Mouse (Mus musculus) stomach, embryonic 16.5 days (tissue): ENCODE results near the gene Batf. TPM values are rescaled to one million over a fixed set of nuclear protein-coding genes. Genes with fewer than 3 reads are reported as not detected.

Source experiments
- ATAC-seq: fragments of 200-750 bp; cut with Nextera tagmentation; 2 replicates; pipeline ENCODE4 v1.8.0; 2017; ENCODE audit warnings: moderate number of reproducible peaks, moderate TSS enrichment; ENCODE audit not compliant: insufficient read depth, low FRiP score
- H3K27ac ChIP-seq: fragments of 300-500 bp; sonication (generic); 2 replicates; pipeline ENCODE4 v1.5.1; 2014; ENCODE audit warnings: low read length
- H3K27me3 ChIP-seq: fragments of 300-500 bp; sonication (generic); 2 replicates; pipeline ENCODE4 v1.6.1; 2014; ENCODE audit warnings: low read length, control low read depth, mixed read lengths; ENCODE audit not compliant: control insufficient read depth, insufficient read depth
- H3K36me3 ChIP-seq: fragments of 300-500 bp; sonication (generic); 2 replicates; pipeline ENCODE4 v1.6.1; 2014; ENCODE audit warnings: low read length; ENCODE audit not compliant: control insufficient read depth, insufficient read depth
- H3K4me1 ChIP-seq: fragments of 300-500 bp; sonication (generic); 2 replicates; pipeline ENCODE4 v1.6.1; 2014; ENCODE audit warnings: low read length, control low read depth, mixed read lengths; ENCODE audit not compliant: control insufficient read depth, insufficient read depth
- H3K4me2 ChIP-seq: fragments of 300-500 bp; sonication (generic); 2 replicates; pipeline ENCODE4 v1.6.1; 2014; ENCODE audit warnings: low read depth, low read length, mixed read lengths
- H3K4me3 ChIP-seq: fragments of 300-500 bp; sonication (generic); replicated peaks from 2 replicates; pipeline ENCODE4 v1.5.1; 2014; ENCODE audit warnings: mild to moderate bottlenecking, low read length
- H3K9ac ChIP-seq: fragments of 300-500 bp; sonication (generic); 2 replicates; pipeline ENCODE4 v1.6.1; 2014; ENCODE audit warnings: low read length
- H3K9me3 ChIP-seq: fragments of 300-500 bp; sonication (generic); replicated peaks from 2 replicates; pipeline ENCODE4 v1.6.1; 2016; ENCODE audit warnings: low read length, control low read depth; ENCODE audit not compliant: control insufficient read depth
- WGBS: fragments of 180-500 bp; shearing (Covaris S2); extraction: QIAGEN DNeasy Blood & Tissue Kit; methylation state at CpG from one replicate; pipeline ENCODE4 v1.1.7; 2014; 5-methylcytosine and 5-hydroxymethylcytosine counted together
- polyA plus RNA-seq: library from polyadenylated mRNA; unstranded; fragments of >200 nt; fragmentation: Nextera tagmentation; extraction: Ambion mirVana; gene quantifications from 2 replicates; pipeline ENCODE4 v1.2.1, GENCODE M21; 2015

Batf gene
- polyA plus RNA-seq, 1 experiment from 2014 or later = 4.6 TPM

DNA sequence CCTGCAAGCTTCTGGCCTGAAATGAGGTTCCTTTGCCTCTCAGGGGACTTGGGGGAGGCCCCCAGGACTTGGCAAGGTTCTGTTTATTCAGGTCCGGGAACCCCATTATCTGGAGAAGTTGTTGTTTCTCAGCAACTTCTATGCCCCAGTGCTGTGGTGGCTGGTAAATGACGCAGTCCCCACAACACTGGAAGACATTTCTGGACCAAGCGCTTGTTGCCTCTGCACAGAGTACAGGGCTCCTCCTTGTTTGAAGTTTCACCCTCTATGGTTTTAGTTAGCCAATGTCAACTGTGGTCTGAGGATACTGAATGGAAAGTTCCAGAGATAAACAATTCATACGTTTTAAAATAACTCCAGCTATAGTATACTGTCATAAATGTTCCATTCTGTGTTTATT lies 20.4 kb downstream of the Batf start:
- Histone ChIP-seq H3K9me3 (no peaks in the 10 kb centered on the region), H3K4me3 (no peak overlapping the region), H3K27ac (no peak overlapping the region), H3K4me2 (no peak overlapping the region), H3K36me3 (no peaks in the 10 kb centered on the region), H3K9ac (no peak overlapping the region), H3K27me3 (no peaks in the 10 kb centered on the region), H3K4me1 (peaks cover 12% of the 10 kb centered on the region)
- WGBS = 59% methylated on average over 4 of the region's 4 CpGs
- no peak for ATAC-seq

DNA sequence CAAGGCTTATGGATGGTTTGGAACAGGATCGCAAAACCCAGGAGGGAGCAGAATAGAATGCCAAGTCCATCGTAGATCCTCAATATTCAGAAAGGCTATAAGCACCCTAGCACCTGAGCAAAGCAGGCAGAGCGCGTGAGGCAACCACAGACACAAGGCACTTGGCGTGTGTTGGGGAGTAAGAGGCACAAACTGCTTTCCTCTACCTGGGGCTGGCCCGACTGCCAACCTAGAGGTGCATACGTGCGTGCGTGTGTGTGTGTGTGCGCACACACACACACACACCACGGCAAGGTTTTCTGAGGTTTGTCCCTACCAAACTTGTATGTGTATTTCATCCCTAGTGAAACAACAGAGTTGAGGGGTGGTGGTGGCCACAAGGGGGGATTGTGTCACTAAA lies 20.9 kb downstream of the Batf start:
- Histone ChIP-seq H3K9me3 (no peaks in the 10 kb centered on the region), H3K27me3 (no peaks in the 10 kb centered on the region), H3K4me2 (no peak overlapping the region), H3K36me3 (no peaks in the 10 kb centered on the region), H3K9ac (no peak overlapping the region), H3K27ac (no peak overlapping the region), H3K4me1 (peaks cover 12% of the 10 kb centered on the region), H3K4me3 (no peak overlapping the region)
- no peak for ATAC-seq
- 88% methylated on average over 11 of the region's 11 CpGs for WGBS

GRCm38 (mm10) chr12:85708556-85708955 lies 22.1 kb downstream of the Batf start:
- Histone ChIP-seq H3K4me2 (no peak overlapping the region), H3K36me3 (no peaks in the 10 kb centered on the region), H3K4me3 (no peak overlapping the region), H3K4me1 (peaks cover 12% of the 10 kb centered on the region), H3K27me3 (no peaks in the 10 kb centered on the region), H3K9ac (no peak overlapping the region), H3K27ac (no peak overlapping the region), H3K9me3 (no peaks in the 10 kb centered on the region)
- no peak for ATAC-seq
- 85% methylated on average over 12 of the region's 12 CpGs for WGBS

DNA sequence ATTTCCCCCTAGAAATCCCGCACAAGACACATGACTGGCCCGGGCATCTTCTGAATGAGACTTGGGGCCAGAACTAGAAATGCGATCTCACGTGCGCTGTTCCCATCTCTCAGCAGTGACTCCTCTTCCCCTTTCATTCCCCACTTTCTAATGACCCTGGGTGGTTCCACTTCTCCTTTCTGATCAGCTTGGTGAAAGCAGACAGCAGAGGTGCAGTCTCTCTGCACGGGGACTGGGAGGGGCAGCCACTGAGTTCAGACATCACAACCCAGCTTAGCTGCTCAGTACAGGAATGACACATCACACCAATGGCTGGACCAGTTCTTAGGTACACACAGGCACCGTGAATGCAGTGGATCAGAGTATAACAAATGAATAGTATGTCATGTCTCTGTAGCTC lies 24.2 kb downstream of the Batf start:
- Histone ChIP-seq H3K4me3 (no peak overlapping the region), H3K4me1 (peaks cover 3% of the 10 kb centered on the region), H3K36me3 (no peaks in the 10 kb centered on the region), H3K27me3 (no peaks in the 10 kb centered on the region), H3K9me3 (no peaks in the 10 kb centered on the region), H3K4me2 (no peak overlapping the region), H3K9ac (no peak overlapping the region), H3K27ac (no peak overlapping the region)
- WGBS = 65% methylated on average over 7 of the region's 7 CpGs
- ATAC-seq = peak; percentile 78

- Histone ChIP-seq H3K9ac (no peak overlapping the region), H3K4me2 (no peak overlapping the region), H3K4me3 (no peak overlapping the region), H3K36me3 (no peaks in the 10 kb centered on the region), H3K4me1 (no peaks in the 10 kb centered on the region), H3K27ac (no peak overlapping the region), H3K27me3 (no peaks in the 10 kb centered on the region), H3K9me3 (no peaks in the 10 kb centered on the region)
- ATAC-seq = no peak
- 76% methylated on average over 2 of the region's 2 CpGs for WGBS
Observed at GRCm38 (mm10) chr12:85712587-85712986, 26.1 kb downstream of the Batf start.

- H3K4me2 ChIP-seq = no peak overlapping the region
- no peaks in the 10 kb centered on the region for H3K36me3 ChIP-seq
- H3K9me3 ChIP-seq = no peaks in the 10 kb centered on the region
- H3K4me3 ChIP-seq = no peak overlapping the region
- 90% methylated on average over 5 of the region's 5 CpGs for whole genome bisulfite sequencing
- no peak overlapping the region for H3K27ac ChIP-seq
- no peaks in the 10 kb centered on the region for H3K4me1 ChIP-seq
- no peak overlapping the region for H3K9ac ChIP-seq
- no peak for ATAC-seq
- H3K27me3 ChIP-seq = no peaks in the 10 kb centered on the region
Observed at GRCm38 (mm10) chr12:85714126-85714525, 27.7 kb downstream of the Batf start.

DNA sequence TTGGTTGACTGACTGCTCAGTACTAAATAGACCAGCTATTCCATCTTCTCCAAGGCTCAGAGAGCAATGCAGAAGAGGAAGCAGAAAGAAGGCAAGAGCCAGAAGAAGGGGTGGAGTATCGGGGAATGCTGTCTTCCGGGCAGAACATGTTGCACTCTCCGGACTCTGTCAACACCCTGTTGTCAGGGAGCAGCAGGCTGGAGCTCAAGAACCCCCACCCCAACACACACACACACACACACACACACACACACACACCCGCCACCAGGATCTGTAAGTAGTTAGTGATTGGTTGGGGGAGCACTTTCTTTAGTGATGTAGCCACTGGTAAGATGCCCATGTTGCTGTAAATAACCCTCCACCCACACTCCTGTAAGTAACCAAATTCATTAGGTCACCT lies 38.8 kb downstream of the Batf start:
- Histone ChIP-seq H3K27me3 (no peaks in the 10 kb centered on the region), H3K9me3 (no peaks in the 10 kb centered on the region), H3K4me2 (no peak overlapping the region), H3K9ac (no peak overlapping the region), H3K4me3 (no peak overlapping the region), H3K27ac (no peak overlapping the region), H3K4me1 (peaks cover 3% of the 10 kb centered on the region; the same call in 1 of the 2 replicates), H3K36me3 (no peaks in the 10 kb centered on the region)
- 60% methylated on average over 4 of the region's 4 CpGs for WGBS
- no peak for ATAC-seq

DNA sequence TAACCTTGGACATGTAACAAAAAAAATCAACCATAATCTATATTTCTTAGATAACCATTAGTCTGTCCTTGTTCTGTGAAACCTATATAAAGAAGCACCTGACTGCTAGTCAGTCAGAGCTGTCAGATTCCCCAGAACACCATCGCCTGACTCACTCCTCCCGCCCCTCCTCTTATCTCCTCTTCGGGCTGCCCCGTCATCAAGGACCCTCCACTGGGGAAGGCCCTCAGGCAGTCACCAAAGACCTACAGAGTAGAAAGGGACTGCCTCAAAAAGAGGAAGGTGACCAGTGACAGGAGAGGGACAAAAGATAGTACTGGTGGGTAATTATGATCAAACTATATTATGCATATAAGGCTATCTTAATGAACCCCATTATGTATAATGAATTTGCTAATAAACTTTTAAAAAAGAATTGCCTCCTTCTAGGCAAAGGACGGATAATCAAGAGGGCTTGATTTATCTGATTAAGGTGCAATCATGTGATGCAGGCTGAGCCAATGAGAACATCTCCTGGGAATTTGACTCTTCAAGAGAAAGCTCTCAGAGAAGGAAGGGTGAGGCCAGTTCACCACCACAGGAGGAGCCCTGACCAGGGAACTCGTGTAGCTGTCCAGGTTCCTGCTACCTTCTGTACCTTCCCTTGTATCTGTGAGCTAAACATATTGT lies 40.4 kb downstream of the Batf start:
- H3K36me3 ChIP-seq = no peaks in the 10 kb centered on the region
- no peak overlapping the region for H3K4me3 ChIP-seq
- no peak overlapping the region for H3K4me2 ChIP-seq
- peaks cover 3% of the 10 kb centered on the region; the same call in 1 of the 2 replicates for H3K4me1 ChIP-seq
- H3K9me3 ChIP-seq = no peaks in the 10 kb centered on the region
- 54% methylated on average over 6 of the region's 6 CpGs for WGBS
- ATAC-seq = no peak
- H3K27me3 ChIP-seq = no peaks in the 10 kb centered on the region
- H3K9ac ChIP-seq = no peak overlapping the region
- H3K27ac ChIP-seq = no peak overlapping the region

DNA sequence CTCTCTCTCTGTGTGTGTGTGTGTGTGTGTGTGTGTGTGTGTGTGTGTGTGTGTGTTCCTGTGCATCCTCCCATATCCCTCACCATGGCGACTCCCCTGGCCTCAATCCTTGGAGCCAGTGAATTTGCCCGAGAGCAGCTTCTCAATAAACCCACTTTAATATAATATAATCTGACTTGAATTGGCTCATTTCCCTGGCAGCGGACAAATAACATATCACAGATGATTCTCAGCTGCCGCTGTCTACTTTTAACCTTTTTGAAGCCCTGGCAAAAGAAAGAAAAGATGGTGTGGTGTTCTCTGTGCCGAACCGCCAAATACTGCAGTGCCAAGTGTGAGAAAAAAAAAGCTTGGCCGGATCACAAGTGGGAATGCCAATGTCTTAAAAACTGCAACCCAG lies 41.7 kb downstream of the Batf start:
- WGBS = 58% methylated on average over 7 of the region's 7 CpGs
- peaks cover 3% of the 10 kb centered on the region; the same call in 1 of the 2 replicates for H3K4me1 ChIP-seq
- no peaks in the 10 kb centered on the region for H3K36me3 ChIP-seq
- H3K27ac ChIP-seq = no peak overlapping the region
- H3K9ac ChIP-seq = no peak overlapping the region
- H3K9me3 ChIP-seq = no peaks in the 10 kb centered on the region
- H3K4me2 ChIP-seq = no peak overlapping the region
- H3K4me3 ChIP-seq = no peak overlapping the region
- no peak for ATAC-seq
- no peaks in the 10 kb centered on the region for H3K27me3 ChIP-seq
